Mouse (Mus musculus) lung, postnatal 25 days (tissue): ENCODE measurements at regions not wholly inside any gene's neighbourhood (a gene's known extent, or its start where the extent isn't known, plus 50 kb on each side); places are given as distances from the start of the nearest gene placed in this dataset.
A peak's percentile ranks its signal among the peaks of the same experiment; 100 is the strongest.

Source experiments
- DNase-seq: peaks from one replicate; pipeline ENCODE4 v3.0.0; 2022; ENCODE audit warnings: low spot score

DNA sequence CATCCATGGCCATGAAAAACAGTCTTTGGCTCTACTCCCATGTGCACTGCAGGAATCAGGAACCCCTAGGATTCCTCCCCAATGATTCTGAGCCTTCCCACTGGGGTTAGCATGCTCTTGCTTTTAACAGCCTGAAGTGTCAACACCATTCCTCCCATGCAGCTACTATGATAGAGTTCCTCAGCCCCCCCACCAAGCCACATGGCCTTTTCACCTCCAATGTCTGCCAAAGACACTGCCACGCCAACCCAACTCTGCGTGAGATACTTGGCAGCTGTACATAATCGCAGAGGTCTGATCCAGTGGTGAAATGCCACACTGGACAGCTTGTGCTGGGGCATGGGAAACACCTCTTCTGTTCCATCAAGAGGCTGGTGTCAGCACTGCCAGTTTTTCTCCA, 128.6 kb upstream of the H2al1a start:
- DNase-seq, result no peak

DNA sequence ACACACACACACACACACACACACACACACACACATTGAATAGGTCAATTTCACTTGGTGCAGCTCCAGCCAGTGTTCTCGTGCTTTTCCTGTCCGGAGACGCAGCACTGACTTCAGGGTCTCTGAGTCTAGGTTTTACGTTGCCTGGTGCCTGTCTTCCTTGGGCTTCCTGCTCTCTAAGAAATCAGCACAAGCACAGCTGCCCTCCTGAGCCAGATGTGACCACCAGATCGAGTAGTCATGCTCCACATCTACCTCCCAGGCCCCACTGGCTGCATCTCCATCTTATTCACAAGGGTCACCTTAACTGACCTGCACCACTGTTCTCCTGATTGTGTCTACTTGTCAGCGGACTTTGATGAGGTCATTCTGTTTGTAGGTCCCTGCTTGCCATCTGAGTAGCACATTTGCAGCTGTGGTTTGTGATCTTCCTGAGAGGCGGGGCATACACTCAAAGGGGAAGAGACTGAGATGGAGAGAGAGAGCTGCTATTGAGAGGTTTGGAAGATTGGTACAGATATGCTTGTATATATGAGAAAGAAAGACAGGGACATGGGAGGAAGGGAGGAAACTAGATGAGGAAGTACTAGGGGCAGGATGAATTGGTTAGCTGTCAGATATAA, 118.8 kb upstream of the H2al1a start:
- DNase-seq, result no peak

DNA sequence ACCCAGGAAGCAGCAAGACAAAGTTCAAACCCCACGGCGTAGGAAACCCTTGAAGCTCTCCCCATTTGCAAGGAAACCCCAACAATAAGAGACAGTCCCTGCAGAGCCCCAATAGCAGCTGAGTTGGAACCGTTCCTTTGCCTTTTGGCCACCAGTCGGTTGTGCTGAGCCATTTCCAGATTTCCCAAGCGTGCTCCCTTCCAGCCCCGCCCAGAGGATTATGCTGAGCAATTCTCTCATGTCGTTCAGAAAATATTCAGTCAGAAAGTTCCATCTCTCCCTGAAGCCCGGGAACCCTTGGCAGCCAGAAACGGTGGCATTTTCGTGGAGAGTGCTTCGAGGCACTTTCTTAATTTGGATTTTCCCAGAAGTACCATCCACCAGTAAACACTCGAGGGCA, 117.2 kb upstream of the H2al1a start:
- peak; percentile 23 for DNase-seq

DNA sequence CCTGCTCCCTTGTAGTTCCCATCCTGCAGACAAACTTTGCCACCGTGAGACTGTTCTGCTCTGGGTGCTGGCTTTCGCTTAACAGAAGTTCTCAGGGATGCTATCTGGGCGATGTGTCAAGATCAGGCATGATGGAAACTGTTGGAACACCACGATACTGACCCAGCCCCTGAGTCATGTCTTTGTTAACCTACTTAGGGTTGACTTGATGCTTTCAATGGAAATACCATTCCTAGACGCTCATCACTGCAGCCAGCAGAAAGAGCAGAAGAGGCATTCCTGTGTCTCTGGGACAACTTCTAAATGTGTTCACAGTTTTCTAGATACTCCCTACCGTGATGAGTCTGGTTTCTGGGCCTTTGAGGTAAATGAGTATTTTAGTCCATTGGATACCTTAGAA, 108.2 kb upstream of the H2al1a start:
- DNase-seq, result no peak

DNA sequence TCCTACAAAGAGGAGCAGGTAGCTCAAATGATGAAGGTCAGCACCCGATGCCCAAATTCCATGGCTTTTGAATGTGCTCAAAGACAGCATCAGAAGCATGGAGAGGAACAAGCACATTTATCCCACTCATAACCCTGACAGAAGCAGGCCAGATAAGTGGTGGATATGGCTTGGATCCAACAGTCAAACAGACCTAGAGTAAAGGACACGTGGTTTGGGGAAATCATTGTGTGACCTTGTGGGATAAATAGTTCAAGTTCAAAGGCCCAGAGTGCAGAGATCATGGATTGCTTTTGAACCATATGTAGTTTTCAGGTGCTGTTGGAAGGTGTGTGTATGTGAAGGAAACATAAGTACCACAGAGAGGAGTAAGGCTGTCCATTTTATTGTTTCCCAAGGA, 94.9 kb upstream of the H2al1a start:
- DNase-seq, result no peak

DNA sequence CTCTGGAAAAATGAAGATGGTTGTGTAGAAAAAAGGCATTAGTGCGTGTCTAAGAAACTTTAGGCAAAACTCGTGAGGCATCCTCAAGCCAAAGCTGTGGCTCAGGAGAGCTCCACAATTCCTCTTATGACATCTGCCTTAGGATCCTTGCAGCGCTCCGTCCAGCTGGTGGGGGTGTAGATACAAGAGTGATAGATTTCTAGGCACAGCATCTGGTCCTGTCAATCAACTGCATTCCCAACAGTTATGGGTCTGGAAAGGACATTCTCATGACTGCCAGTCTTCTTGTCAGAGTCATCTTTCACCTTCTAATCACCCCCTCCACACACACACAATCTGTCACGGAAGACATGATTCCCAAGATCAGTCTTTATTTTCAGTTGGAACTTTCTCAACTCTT, 89.2 kb upstream of the H2al1a start:
- no peak for DNase-seq

DNA sequence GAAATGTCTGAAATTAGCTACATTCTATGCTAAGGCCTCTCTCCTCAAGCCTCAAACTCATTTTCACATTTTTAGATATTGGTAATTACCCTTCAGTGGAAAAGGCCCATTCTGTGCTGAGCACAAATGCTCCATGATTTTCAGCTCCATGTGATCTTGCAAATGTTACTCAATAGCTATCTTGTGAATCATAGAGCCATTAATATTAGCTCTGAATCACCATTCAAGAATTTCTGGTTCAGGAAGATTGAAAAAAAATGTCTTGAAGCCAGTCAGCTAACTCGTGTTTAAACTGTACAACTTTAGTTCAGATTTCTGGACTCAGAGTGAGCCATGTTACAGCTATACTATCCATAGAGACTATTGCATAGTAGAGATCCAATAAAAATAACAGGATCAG, 86.2 kb upstream of the H2al1a start:
- no peak for DNase-seq

DNA sequence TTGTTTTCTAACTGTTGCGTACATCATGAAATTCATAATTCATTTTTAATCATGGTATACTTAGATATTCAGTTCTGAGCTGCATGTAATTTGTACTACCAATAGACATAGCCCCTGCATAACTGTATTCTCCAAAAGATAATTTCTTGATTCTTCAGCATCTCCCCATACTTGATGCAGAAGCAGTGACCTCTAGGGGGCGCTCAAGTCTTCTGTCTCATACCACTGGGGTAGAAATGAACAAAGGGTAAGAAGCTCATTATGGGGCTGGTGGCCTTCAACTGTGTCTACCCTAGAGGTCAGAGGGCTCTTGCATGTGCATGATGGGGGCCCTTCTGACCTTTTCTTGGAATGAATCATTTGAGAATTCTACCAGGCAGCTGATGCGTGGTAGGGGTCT, 85.6 kb upstream of the H2al1a start:
- peak; percentile 19 for DNase-seq

DNA sequence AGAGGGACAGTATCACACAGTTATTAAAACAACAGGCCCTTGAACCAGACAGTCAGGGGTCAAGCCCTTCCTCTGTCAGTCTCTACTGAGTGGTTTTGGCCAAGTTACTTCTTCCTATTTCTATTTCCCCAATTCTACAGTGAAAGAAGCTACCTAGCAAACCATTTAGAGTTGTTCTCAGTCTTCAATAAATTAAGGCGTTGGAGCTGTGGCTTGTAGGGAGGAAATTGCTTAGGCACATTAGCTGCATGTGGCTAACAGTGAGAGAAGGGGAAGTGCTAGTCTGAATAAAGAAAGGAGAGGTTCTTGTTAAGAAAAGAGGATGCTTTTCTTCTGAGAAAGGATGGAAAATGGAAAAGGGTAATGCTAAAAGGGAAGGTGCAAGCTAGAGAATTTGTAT, 60.0 kb upstream of the H2al1a start:
- DNase-seq, result peak; percentile 2

DNA sequence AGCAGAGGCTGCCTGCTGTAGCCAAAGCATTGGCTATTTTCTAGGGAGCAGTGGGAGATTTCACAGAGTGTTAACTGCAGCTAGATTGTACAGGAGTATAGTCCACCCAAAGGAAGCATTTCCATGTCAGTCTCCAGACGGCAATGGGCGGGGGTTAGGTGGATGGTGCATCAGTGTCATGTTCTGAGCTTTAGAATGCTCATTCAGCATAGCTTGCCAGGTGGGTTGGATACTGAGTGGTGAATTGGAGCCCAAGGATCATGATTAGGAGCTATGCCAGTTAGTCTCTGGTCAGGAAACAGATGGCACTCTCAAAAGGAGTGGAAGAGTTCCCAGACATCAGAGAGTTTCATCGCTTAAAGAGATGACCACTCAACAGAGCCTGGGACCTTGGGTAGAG, 53.5 kb upstream of the H2al1a start:
- DNase-seq, result no peak
